Mouse (Mus musculus) ES-E14 (cell line): ENCODE measurements around the gene Usp7. TPM values are rescaled to one million over a fixed set of nuclear protein-coding genes. Genes with fewer than 3 reads are reported as not detected.
A peak's percentile ranks its signal among the peaks of the same experiment; 100 is the strongest.

Source experiments
- DNase-seq: peaks from one replicate; pipeline ENCODE4 v3.0.0-alpha.2; 2013; ENCODE audit warnings: low read depth, low spot score
- H3K27ac ChIP-seq: 2 replicates; pipeline ENCODE4 v1.5.1; 2012; ENCODE audit warnings: low read depth, mild to moderate bottlenecking, low read length, moderate library complexity, mixed read lengths; ENCODE audit not compliant: poor library complexity, insufficient read depth, severe bottlenecking
- H3K36me3 ChIP-seq: 2 replicates; pipeline ENCODE4 v1.6.1; 2012; ENCODE audit warnings: mild to moderate bottlenecking, low read length, moderate library complexity, mixed read lengths; ENCODE audit not compliant: control insufficient read depth, poor library complexity, insufficient read depth, severe bottlenecking
- H3K4me1 ChIP-seq, 2 experiments: fragments of 150-350 bp in 1 of 2; sonication (generic) in 1 of 2; 2 replicates each; pipeline ENCODE4 v1.6.1; 2012; ENCODE audit warnings: low read length in 2 of 2, mild to moderate bottlenecking in 1 of 2, mixed read lengths in 1 of 2; ENCODE audit not compliant: control insufficient read depth in 2 of 2, insufficient read depth in 2 of 2, poor library complexity in 1 of 2
- H3K4me3 ChIP-seq, 2 experiments: fragments of 150-350 bp in 1 of 2; sonication (generic) in 1 of 2; 2 replicates each; pipeline ENCODE4 v1.5.1; 2012; ENCODE audit warnings: low read length in 2 of 2, low read depth in 1 of 2, mild to moderate bottlenecking in 1 of 2, mixed read lengths in 1 of 2; ENCODE audit not compliant: insufficient read depth in 1 of 2, poor library complexity in 1 of 2, severe bottlenecking in 1 of 2
- H3K9ac ChIP-seq: 2 replicates; pipeline ENCODE4 v1.6.1; 2012; ENCODE audit warnings: low read depth, mild to moderate bottlenecking, low read length, mixed read lengths; ENCODE audit not compliant: poor library complexity, insufficient read depth, severe bottlenecking
- H3K9me3 ChIP-seq: fragments of 150-350 bp; sonication (generic); 2 replicates; pipeline ENCODE4 v1.6.1; 2012; ENCODE audit warnings: low read depth, mild to moderate bottlenecking, low read length; ENCODE audit not compliant: control insufficient read depth, insufficient read depth
- CHD2 ChIP-seq: IDR thresholded peaks from 2 replicates; pipeline ENCODE4 v1.6.1; 2014; ENCODE audit warnings: mild to moderate bottlenecking, low read depth, low read length, inconsistent platforms
- HCFC1 ChIP-seq: IDR thresholded peaks from 2 replicates; pipeline ENCODE4 v1.6.1; 2012; ENCODE audit warnings: low read length, inconsistent platforms, borderline replicate concordance; ENCODE audit not compliant: insufficient read depth
- MAFK ChIP-seq: IDR thresholded peaks from 2 replicates; pipeline ENCODE4 v1.6.1; 2014; ENCODE audit warnings: mild to moderate bottlenecking, low read depth, low read length, inconsistent platforms; ENCODE audit not compliant: insufficient read depth
- ZC3H11A ChIP-seq: IDR thresholded peaks from 2 replicates; pipeline ENCODE4 v1.6.1; 2012; ENCODE audit warnings: low read depth, mild to moderate bottlenecking, inconsistent platforms, low read length, borderline replicate concordance
- ZNF384 ChIP-seq: IDR thresholded peaks from 2 replicates; pipeline ENCODE4 v1.6.1; 2012; ENCODE audit warnings: low read depth, low read length, inconsistent platforms
- in situ Hi-C, 2 experiments: fragments of 600-800 bp; cut with MboI; formaldehyde crosslinking; loops; one replicate each; pipeline ENCODE4 v1.15.1; 2025; ENCODE audit warnings: low sequenced_read_pairs in 2 of 2, inconsistent platforms in 1 of 2; ENCODE audit not compliant: unreplicated experiment in 2 of 2
- total RNA-seq: library from RNA; depleted of rRNA; stranded (reverse); fragments of 300-350 nt; gene quantifications from 2 replicates; pipeline ENCODE4 v1.2.3, GENCODE M21; 2012

Usp7 gene
- total RNA-seq, 1 experiment: 242 TPM

- Histone ChIP-seq H3K4me3 (peak overlapping the region; percentile 73 to 77), H3K4me1 (peaks cover 2 to 5% of the 10 kb centered on the region in 2 experiments; a peak in 3 of 4 replicates), H3K36me3 (peaks cover 7% of the 10 kb centered on the region), H3K9me3 (no peaks in the 10 kb centered on the region), H3K9ac (peak overlapping the region; percentile 85), H3K27ac (peak overlapping the region; percentile 98)
- TF ChIP-seq CHD2 (no peak), ZNF384 (peak; percentile 85)
- in situ Hi-C loops: no loop called here
- no peak for DNase-seq
Measured at GRCm38 (mm10) chr16:8828636-8829563, 36.8 kb upstream of the Usp7 start.

- no peaks in the 10 kb centered on the region for H3K9me3 ChIP-seq
- in situ Hi-C loops: no loop called here
- no peak overlapping the region for H3K4me3 ChIP-seq
- peaks cover 5% of the 10 kb centered on the region for H3K36me3 ChIP-seq
- no peak overlapping the region; the same call in 1 of the 2 replicates for H3K9ac ChIP-seq
- H3K27ac ChIP-seq: no peak overlapping the region
- no peak for DNase-seq
- TF ChIP-seq ZNF384 (no peak), HCFC1 (no peak), CHD2 (no peak), ZC3H11A (no peak), MAFK (no peak)
- peaks cover 4 to 7% of the 10 kb centered on the region in 2 experiments; a peak in 3 of 4 replicates for H3K4me1 ChIP-seq
Measured at GRCm38 (mm10) chr16:8827366-8827765, 35.3 kb upstream of the Usp7 start.

GRCm38 (mm10) chr16:8823661-8824060 lies 31.6 kb upstream of the Usp7 start:
- no peak; the same call in 1 of the 2 replicates for TF ChIP-seq MAFK
- TF ChIP-seq ZC3H11A: no peak
- no peak for TF ChIP-seq CHD2
- TF ChIP-seq ZNF384: no peak
- peak; percentile 92 for TF ChIP-seq HCFC1
- H3K4me3 ChIP-seq: peak overlapping the region in 1 of 2 experiments; percentile 8; a peak in 1 of 4 replicates
- no peaks in the 10 kb centered on the region for H3K9me3 ChIP-seq
- H3K27ac ChIP-seq: no peak overlapping the region; the same call in 1 of the 2 replicates
- H3K36me3 ChIP-seq: no peaks in the 10 kb centered on the region
- H3K9ac ChIP-seq: no peak overlapping the region
- no peak for DNase-seq
- peaks cover 3 to 4% of the 10 kb centered on the region in 2 experiments; a peak in 2 of 4 replicates for H3K4me1 ChIP-seq
- in situ Hi-C loops: no loop called here

- TF ChIP-seq ZC3H11A (no peak), MAFK (peak; percentile 72; the same call in 1 of the 2 replicates)
- no peak for DNase-seq
- H3K27ac ChIP-seq: no peak overlapping the region
- H3K9me3 ChIP-seq: no peaks in the 10 kb centered on the region
- peaks cover 3 to 4% of the 10 kb centered on the region in 2 experiments; a peak in 2 of 4 replicates for H3K4me1 ChIP-seq
- no peak overlapping the region for H3K9ac ChIP-seq
- H3K4me3 ChIP-seq: no peak overlapping the region
- no peaks in the 10 kb centered on the region for H3K36me3 ChIP-seq
- in situ Hi-C loops: no loop called here
Measured at GRCm38 (mm10) chr16:8822586-8822985, 30.5 kb upstream of the Usp7 start.

GRCm38 (mm10) chr16:8821429-8821828 lies 29.3 kb upstream of the Usp7 start:
- H3K9me3 ChIP-seq: no peaks in the 10 kb centered on the region
- H3K27ac ChIP-seq: no peak overlapping the region
- no peak overlapping the region for H3K4me3 ChIP-seq
- TF ChIP-seq ZNF384: no peak
- TF ChIP-seq MAFK: no peak
- no peak for TF ChIP-seq HCFC1
- no peak for TF ChIP-seq ZC3H11A
- no peaks in the 10 kb centered on the region for H3K36me3 ChIP-seq
- H3K4me1 ChIP-seq: peaks cover 2 to 3% of the 10 kb centered on the region in 2 experiments; a peak in 2 of 4 replicates
- in situ Hi-C loops: no loop called here
- no peak for DNase-seq
- H3K9ac ChIP-seq: no peak overlapping the region
